Mouse (Mus musculus): ENCODE data around the gene Bag6. TPM values are rescaled to one million over a fixed set of nuclear protein-coding genes. Genes with fewer than 3 reads are reported as not detected.

Bag6 gene
- total RNA-seq, 2 experiments from 2014 or later = 285 to 291 TPM

DNA sequence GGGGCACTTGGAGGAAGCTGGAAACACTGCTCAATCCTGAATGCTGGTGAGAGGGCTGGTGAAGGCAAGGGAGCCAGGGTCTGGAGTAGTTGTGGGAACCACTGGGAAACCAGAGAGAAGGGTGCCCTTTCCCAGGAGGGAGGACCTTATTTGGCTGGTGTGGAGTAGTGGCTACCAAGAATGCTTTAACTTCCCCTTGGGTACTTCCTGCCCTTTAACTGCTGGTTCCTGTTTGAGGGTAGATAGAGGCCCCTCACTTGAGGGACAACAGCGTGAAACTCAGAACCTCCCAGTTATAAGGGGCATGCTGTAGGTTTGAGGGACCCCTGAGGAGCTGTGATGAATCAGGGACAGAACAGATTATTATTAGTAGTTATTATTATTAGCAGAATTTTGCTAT lies 54.2 kb downstream of the Bag6 start:
- no peak for DNase-seq
- intact Hi-C loops (cut with DNase I) = no loop called here

DNA sequence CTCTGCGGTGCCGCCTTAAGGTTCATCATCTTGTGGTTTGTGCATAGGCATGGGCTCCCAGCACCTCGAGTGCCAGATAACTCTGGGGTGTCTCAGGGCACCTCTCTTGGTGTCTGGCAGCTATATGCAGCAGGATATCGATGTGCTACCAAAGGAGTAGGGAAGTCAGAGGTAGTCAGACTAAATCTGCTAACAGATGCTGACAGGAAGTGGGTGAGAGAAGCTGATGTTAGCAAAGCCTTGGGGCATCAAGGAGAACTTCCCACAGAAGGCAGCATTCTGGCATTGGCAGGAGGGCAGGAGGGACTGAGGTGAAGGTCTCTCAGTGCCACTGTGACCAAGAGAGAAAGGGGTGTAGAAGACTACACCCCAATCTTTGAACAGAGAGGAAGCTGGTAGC lies 55.1 kb downstream of the Bag6 start:
- no peak for DNase-seq
- intact Hi-C loops (cut with DNase I) = no loop called here

GRCm38 (mm10) chr17:35191723-35192122 lies 56.7 kb downstream of the Bag6 start:
- DNase-seq = no peak
- intact Hi-C loops (cut with DNase I) = no loop called here

- no peak for DNase-seq
Observed at GRCm38 (mm10) chr17:35192924-35193323, 57.9 kb downstream of the Bag6 start.

GRCm38 (mm10) chr17:35193881-35194843 lies 59.2 kb downstream of the Bag6 start, which contains the start of gene Ltb:
Gene Ltb (plus strand): TSS chr17:35194439.
- DNase-seq = no peak
- intact Hi-C loops (cut with DNase I) = loop anchor here (2.0 kb wide), 2 partner anchors 15 to 33 kb away; no protein-coding TSS in a partner anchor

More at GRCm38 (mm10) chr17:35192924-35193323, 57.9 kb downstream of the Bag6 start:
- intact Hi-C loops (cut with DNase I) = no loop called here

DNA sequence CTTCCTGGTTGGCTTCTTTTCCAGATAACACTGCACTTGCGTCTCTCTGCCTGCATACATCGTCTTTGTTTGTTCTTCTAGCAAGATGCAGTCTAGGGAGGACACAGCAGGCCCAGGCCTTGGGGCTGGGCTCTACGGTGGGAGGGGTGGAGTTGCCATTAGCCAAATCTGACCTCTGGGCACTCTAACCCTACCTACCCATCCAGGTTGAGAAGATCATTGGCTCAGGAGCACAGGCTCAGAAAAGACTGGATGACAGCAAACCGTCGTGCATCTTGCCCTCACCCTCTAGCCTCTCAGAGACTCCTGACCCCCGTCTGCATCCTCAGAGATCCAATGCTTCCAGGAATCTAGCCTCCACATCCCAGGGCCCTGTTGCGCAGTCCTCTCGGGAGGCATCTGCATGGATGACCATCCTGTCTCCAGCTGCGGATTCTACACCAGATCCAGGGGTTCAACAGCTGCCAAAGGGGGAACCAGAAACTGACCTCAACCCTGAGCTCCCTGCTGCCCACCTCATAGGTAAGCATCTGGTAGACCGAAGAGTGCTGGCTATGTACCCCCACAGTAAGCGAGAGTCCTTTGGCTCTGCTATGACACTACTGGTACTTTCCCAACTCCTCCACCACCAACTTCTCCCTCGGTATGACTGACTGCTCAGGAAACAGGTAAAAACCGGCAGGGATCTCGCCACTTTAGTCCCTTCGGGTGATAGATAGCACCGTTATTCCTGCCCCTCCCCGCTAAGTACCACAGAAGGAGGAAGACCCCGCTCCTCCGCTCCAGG lies 60.1 kb downstream of the Bag6 start:
- intact Hi-C loops (cut with DNase I) = loop anchor here (2.0 kb wide), 2 partner anchors 16 to 32 kb away; no protein-coding TSS in a partner anchor
- no peak for DNase-seq

DNA sequence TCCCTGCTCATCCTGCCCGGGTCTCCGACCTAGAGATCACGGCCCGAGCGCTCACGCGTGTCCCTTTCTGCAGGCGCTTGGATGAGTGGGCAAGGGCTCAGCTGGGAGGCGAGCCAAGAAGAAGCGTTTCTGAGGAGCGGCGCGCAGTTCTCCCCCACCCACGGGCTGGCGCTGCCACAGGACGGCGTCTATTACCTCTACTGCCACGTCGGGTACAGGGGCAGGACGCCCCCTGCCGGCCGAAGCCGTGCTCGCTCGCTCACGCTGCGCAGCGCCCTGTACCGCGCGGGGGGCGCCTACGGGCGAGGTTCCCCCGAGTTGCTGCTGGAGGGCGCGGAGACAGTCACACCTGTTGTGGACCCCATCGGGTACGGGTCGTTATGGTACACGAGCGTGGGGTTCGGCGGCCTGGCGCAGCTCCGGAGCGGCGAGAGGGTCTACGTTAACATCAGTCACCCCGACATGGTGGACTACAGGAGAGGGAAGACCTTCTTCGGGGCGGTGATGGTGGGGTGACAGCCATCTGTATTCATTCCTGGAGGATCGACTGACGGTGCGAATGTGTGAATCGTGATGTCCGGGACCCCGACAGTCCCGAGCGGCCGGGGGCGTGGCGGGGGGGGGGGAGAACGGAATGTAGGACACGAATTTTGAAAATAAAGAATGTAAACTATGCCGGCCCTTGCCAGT lies 60.8 kb downstream of the Bag6 start:
- peak; percentile 85 for DNase-seq
- intact Hi-C loops (cut with DNase I) = loop anchor here (2.0 kb wide), 2 partner anchors 17 to 31 kb away; no protein-coding TSS in a partner anchor

GRCm38 (mm10) chr17:35196321-35196641 lies 61.3 kb downstream of the Bag6 start:
- no peak for DNase-seq
- intact Hi-C loops (cut with DNase I) = no loop called here

Small RNA genes lying within 50 kb of the gene (microRNA-seq; reads per million reads assigned to microRNA genes)
- gene Mir6973a = 0 reads per million in 2 experiments

Other genes starting within 250 kb of the Bag6 start
- gene C2, start 236.9 kb upstream of the Bag6 start, total RNA-seq (2021) = 1 to 10 TPM; 3.1 to 5.6 TPM
- gene Ehmt2, start 236.7 kb upstream of the Bag6 start, total RNA-seq (2021) = 10 to 100 TPM; 52.4 to 58.2 TPM
- not detected for gene Slc44a4, start 220.7 kb upstream of the Bag6 start, total RNA-seq (2021)
- gene Neu1, start 203.9 kb upstream of the Bag6 start, total RNA-seq (2021) = 10 to 100 TPM; 12.2 to 12.6 TPM
- gene Hspa1b, start 175.9 kb upstream of the Bag6 start, total RNA-seq (2021) = 1 to 10 TPM; 3.9 to 4.5 TPM
- gene Gm20481, start 165.3 kb upstream of the Bag6 start, total RNA-seq (2021) = not detected
- 1 to 10 TPM; 2.6 TPM for gene Hspa1a, start 163.0 kb upstream of the Bag6 start, total RNA-seq (2021)
- gene Hspa1l, start 162.5 kb upstream of the Bag6 start, total RNA-seq (2021) = 1 to 10 TPM; 4.0 to 4.1 TPM
- gene Lsm2, start 153.3 kb upstream of the Bag6 start, total RNA-seq (2021) = 10 to 100 TPM; 28.8 to 31.7 TPM
- gene Vars, start 134.2 kb upstream of the Bag6 start, total RNA-seq (2021) = 10 to 100 TPM; 34.5 to 35.6 TPM
- gene Vwa7, start 118.6 kb upstream of the Bag6 start, total RNA-seq (2021) = 1 to 10 TPM; 3.3 to 3.8 TPM
- gene Sapcd1, start 107.2 kb upstream of the Bag6 start, total RNA-seq (2021) = under 1 TPM in 1 of 2 experiments, not detected in 1; 0.38 TPM
- gene Msh5, start 88.4 kb upstream of the Bag6 start, total RNA-seq (2021) = 1 to 10 TPM; 2.0 TPM
- 100 to 1,000 TPM; 115 to 118 TPM for gene Clic1, start 85.2 kb upstream of the Bag6 start, total RNA-seq (2021)
- 10 to 100 TPM; 84.5 to 86.1 TPM for gene Ddah2, start 76.1 kb upstream of the Bag6 start, total RNA-seq (2021)
- not detected for gene Ly6g6c, start 69.8 kb upstream of the Bag6 start, total RNA-seq (2021)
- gene Mpig6b, start 69.0 kb upstream of the Bag6 start, total RNA-seq (2021) = under 1 TPM; 0.55 to 0.77 TPM
- gene Ly6g6e, start 58.3 kb upstream of the Bag6 start, total RNA-seq (2021) = under 1 TPM; 0.24 to 0.37 TPM
- gene Ly6g6d, start 57.1 kb upstream of the Bag6 start, total RNA-seq (2021) = 1 to 10 TPM; 1.1 to 1.2 TPM
- gene Ly6g6f, start 49.6 kb upstream of the Bag6 start, total RNA-seq (2021) = not detected
- gene Abhd16a, start 45.9 kb upstream of the Bag6 start, total RNA-seq (2021) = 10 to 100 TPM; 51.0 to 55.7 TPM
- not detected for gene Ly6g5c, start 26.9 kb upstream of the Bag6 start, total RNA-seq (2021)
- gene Ly6g5b, start 19.8 kb upstream of the Bag6 start, total RNA-seq (2021) = under 1 TPM in 1 of 2 experiments, not detected in 1; 0.67 TPM
- gene Gpank1, start 13.7 kb upstream of the Bag6 start, total RNA-seq (2021) = 1 to 10 TPM; 6.6 to 8.3 TPM
- 100 to 1,000 TPM; 183 to 187 TPM for gene Csnk2b, start 13.1 kb upstream of the Bag6 start, total RNA-seq (2021)
- gene D17H6S53E, start 8.8 kb upstream of the Bag6 start, total RNA-seq (2021) = 10 to 100 TPM; 28.5 to 32.4 TPM
- gene Apom, start 3.1 kb upstream of the Bag6 start, total RNA-seq (2021) = not detected
- gene Prrc2a, start 29.7 kb downstream of the Bag6 start, total RNA-seq (2021) = 100 to 1,000 TPM; 195 to 211 TPM
- 1 to 10 TPM; 2.9 to 4.6 TPM for gene Aif1, start 40.9 kb downstream of the Bag6 start, total RNA-seq (2021)
- 1 to 10 TPM; 2.8 to 4.5 TPM for gene Lst1, start 53.3 kb downstream of the Bag6 start, total RNA-seq (2021)
- gene Ltb, start 59.3 kb downstream of the Bag6 start, total RNA-seq (2021) = 1 to 10 TPM in 1 of 2 experiments, under 1 TPM in 1; 0.94 to 1.2 TPM
- under 1 TPM; 0.72 to 0.87 TPM for gene Tnf, start 66.8 kb downstream of the Bag6 start, total RNA-seq (2021)
- gene Lta, start 70.2 kb downstream of the Bag6 start, total RNA-seq (2021) = under 1 TPM in 1 of 2 experiments, not detected in 1; 0.17 TPM
- gene Gm16181, start 85.7 kb downstream of the Bag6 start, total RNA-seq (2021) = under 1 TPM in 1 of 2 experiments, not detected in 1; 0.84 TPM
- 1 to 10 TPM; 4.9 to 5.7 TPM for gene Atp6v1g2, start 98.5 kb downstream of the Bag6 start, total RNA-seq (2021)
- 10 to 100 TPM in 1 of 2 experiments, 1 to 10 TPM in 1; 10.0 to 12.2 TPM for gene Nfkbil1, start 100.6 kb downstream of the Bag6 start, total RNA-seq (2021)
- gene Ddx39b, start 106.6 kb downstream of the Bag6 start, total RNA-seq (2021) = 100 to 1,000 TPM; 163 to 169 TPM
- gene H2-D1, start 127.6 kb downstream of the Bag6 start, total RNA-seq (2021) = 10 to 100 TPM; 67.7 to 69.9 TPM
- 1 to 10 TPM in 1 of 2 experiments, under 1 TPM in 1; 0.55 to 1.1 TPM for gene H2-Q1, start 185.2 kb downstream of the Bag6 start, total RNA-seq (2021)
- gene H2-Q2, start 207.1 kb downstream of the Bag6 start, total RNA-seq (2021) = 1 to 10 TPM in 1 of 2 experiments, under 1 TPM in 1; 0.89 to 1.2 TPM
- 10 to 100 TPM in 1 of 2 experiments, 1 to 10 TPM in 1; 8.5 to 10.6 TPM for gene H2-Q4, start 244.4 kb downstream of the Bag6 start, total RNA-seq (2021)